Mouse (Mus musculus) hindbrain, embryonic 15.5 days (tissue): Measurements from ENCODE around the gene Taf3. TPM values are rescaled to one million over a fixed set of nuclear protein-coding genes. Genes with fewer than 3 reads are reported as not detected.

Source experiments
- ATAC-seq: fragments of 200-750 bp; cut with Nextera tagmentation; 2 replicates; pipeline ENCODE4 v1.8.0; 2017; ENCODE audit warnings: low read depth, moderate number of reproducible peaks, moderate TSS enrichment; ENCODE audit not compliant: low FRiP score
- H3K27ac ChIP-seq: fragments of 300-500 bp; sonication (generic); replicated peaks from 2 replicates; pipeline ENCODE4 v1.5.1; 2015; ENCODE audit warnings: mild to moderate bottlenecking, inconsistent platforms
- H3K27me3 ChIP-seq: fragments of 300-500 bp; sonication (generic); 2 replicates; pipeline ENCODE4 v1.6.1; 2015; ENCODE audit warnings: control low read depth, inconsistent platforms
- H3K36me3 ChIP-seq: fragments of 300-500 bp; sonication (generic); 2 replicates; pipeline ENCODE4 v1.6.1; 2015; ENCODE audit warnings: control low read depth, inconsistent platforms
- H3K4me1 ChIP-seq: fragments of 300-500 bp; sonication (generic); replicated peaks from 2 replicates; pipeline ENCODE4 v1.6.1; 2015; ENCODE audit warnings: control low read depth, inconsistent platforms
- H3K4me2 ChIP-seq: fragments of 300-500 bp; sonication (generic); 2 replicates; pipeline ENCODE4 v1.6.1; 2015; ENCODE audit warnings: moderate library complexity, mild to moderate bottlenecking, inconsistent platforms
- H3K4me3 ChIP-seq: fragments of 300-500 bp; sonication (generic); 2 replicates; pipeline ENCODE4 v1.5.1; 2015; ENCODE audit warnings: mild to moderate bottlenecking, inconsistent platforms
- H3K9ac ChIP-seq: fragments of 300-500 bp; sonication (generic); 2 replicates; pipeline ENCODE4 v1.6.1; 2015; ENCODE audit warnings: inconsistent platforms
- H3K9me3 ChIP-seq: fragments of 300-500 bp; sonication (generic); 2 replicates; pipeline ENCODE4 v1.6.1; 2016; ENCODE audit warnings: control low read depth, inconsistent platforms
- WGBS: fragments of 180-500 bp; shearing (Covaris S2); methylation state at CpG from one replicate; pipeline ENCODE4 v1.1.7; 2015; 5-methylcytosine and 5-hydroxymethylcytosine counted together
- polyA plus RNA-seq: library from polyadenylated mRNA; unstranded; fragments of >200 nt; fragmentation: Nextera tagmentation; extraction: Ambion mirVana; gene quantifications from 2 replicates; pipeline ENCODE4 v1.2.1, GENCODE M21; 2015

The Taf3 gene
- polyA plus RNA-seq, 1 experiment from 2014 or later, result 13.3 TPM

GRCm38 (mm10) chr2:10008593-10008992, 39.8 kb downstream of the Taf3 start:
- H3K27me3 ChIP-seq, result no peaks in the 10 kb centered on the region
- H3K27ac ChIP-seq, result no peak overlapping the region
- H3K4me3 ChIP-seq, result no peak overlapping the region
- no peak overlapping the region for H3K9ac ChIP-seq
- H3K36me3 ChIP-seq, result no peaks in the 10 kb centered on the region
- no peak overlapping the region for H3K4me2 ChIP-seq
- peaks cover 5% of the 10 kb centered on the region; the same call in 1 of the 2 replicates for H3K4me1 ChIP-seq
- H3K9me3 ChIP-seq, result no peaks in the 10 kb centered on the region
- no peak for ATAC-seq
- WGBS, result 87% methylated on average over 4 of the region's 4 CpGs

- WGBS, result 73% methylated on average over 8 of the region's 8 CpGs
- H3K4me3 ChIP-seq, result no peak overlapping the region
- ATAC-seq, result no peak
- no peaks in the 10 kb centered on the region for H3K36me3 ChIP-seq
- peaks cover 4% of the 10 kb centered on the region; the same call in 1 of the 2 replicates for H3K4me1 ChIP-seq
- H3K9ac ChIP-seq, result no peak overlapping the region
- H3K27me3 ChIP-seq, result no peaks in the 10 kb centered on the region
- no peaks in the 10 kb centered on the region for H3K9me3 ChIP-seq
- no peak overlapping the region for H3K27ac ChIP-seq
- no peak overlapping the region for H3K4me2 ChIP-seq
Measured at GRCm38 (mm10) chr2:10004960-10005621, 43.3 kb downstream of the Taf3 start.

DNA sequence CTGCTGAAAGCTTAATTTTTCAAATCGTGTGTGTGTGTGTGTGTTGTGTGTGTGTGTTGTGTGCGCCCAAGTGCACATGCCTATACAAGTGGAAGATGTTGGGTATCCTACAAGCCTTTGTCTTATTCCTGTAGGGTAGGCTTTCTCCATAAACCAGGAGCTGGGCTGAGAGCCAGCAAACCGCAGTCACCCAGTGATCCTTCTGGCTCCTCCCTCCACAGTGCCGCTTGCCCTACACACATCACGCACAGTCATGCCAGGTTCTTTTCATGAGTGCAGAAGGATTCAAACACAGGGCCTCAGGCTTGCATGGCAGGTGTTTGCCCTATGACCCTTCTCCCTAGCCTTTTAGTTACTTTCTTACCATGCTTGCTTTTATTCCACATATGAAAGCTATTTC, 45.0 kb downstream of the Taf3 start:
- 75% methylated on average over 5 of the region's 5 CpGs for WGBS

GRCm38 (mm10) chr2:10001591-10001990, 46.8 kb downstream of the Taf3 start:
- H3K9me3 ChIP-seq, result no peaks in the 10 kb centered on the region
- no peak overlapping the region for H3K9ac ChIP-seq
- H3K27me3 ChIP-seq, result no peaks in the 10 kb centered on the region
- no peak overlapping the region for H3K4me2 ChIP-seq
- H3K4me3 ChIP-seq, result no peak overlapping the region
- ATAC-seq, result no peak
- H3K4me1 ChIP-seq, result no peaks in the 10 kb centered on the region
- H3K27ac ChIP-seq, result no peak overlapping the region
- WGBS, result 82% methylated on average over 2 of the region's 2 CpGs
- H3K36me3 ChIP-seq, result no peaks in the 10 kb centered on the region

More for the DNA sequence above, 45.0 kb downstream of the Taf3 start:
- Histone ChIP-seq H3K4me1 (no peaks in the 10 kb centered on the region), H3K27me3 (no peaks in the 10 kb centered on the region), H3K27ac (no peak overlapping the region), H3K9ac (no peak overlapping the region), H3K4me3 (no peak overlapping the region), H3K36me3 (no peaks in the 10 kb centered on the region), H3K4me2 (no peak overlapping the region), H3K9me3 (no peaks in the 10 kb centered on the region)
- ATAC-seq, result peak; percentile 54; the same call in 1 of the 2 replicates

GRCm38 (mm10) chr2:9997535-9997934, 50.9 kb downstream of the Taf3 start:
- ATAC-seq, result no peak
- WGBS, result 81% methylated on average over 7 of the region's 7 CpGs
- no peaks in the 10 kb centered on the region for H3K36me3 ChIP-seq
- no peak overlapping the region for H3K9ac ChIP-seq
- H3K4me2 ChIP-seq, result no peak overlapping the region
- H3K4me1 ChIP-seq, result no peaks in the 10 kb centered on the region
- no peaks in the 10 kb centered on the region for H3K27me3 ChIP-seq
- no peaks in the 10 kb centered on the region for H3K9me3 ChIP-seq
- no peak overlapping the region for H3K27ac ChIP-seq
- H3K4me3 ChIP-seq, result no peak overlapping the region

DNA sequence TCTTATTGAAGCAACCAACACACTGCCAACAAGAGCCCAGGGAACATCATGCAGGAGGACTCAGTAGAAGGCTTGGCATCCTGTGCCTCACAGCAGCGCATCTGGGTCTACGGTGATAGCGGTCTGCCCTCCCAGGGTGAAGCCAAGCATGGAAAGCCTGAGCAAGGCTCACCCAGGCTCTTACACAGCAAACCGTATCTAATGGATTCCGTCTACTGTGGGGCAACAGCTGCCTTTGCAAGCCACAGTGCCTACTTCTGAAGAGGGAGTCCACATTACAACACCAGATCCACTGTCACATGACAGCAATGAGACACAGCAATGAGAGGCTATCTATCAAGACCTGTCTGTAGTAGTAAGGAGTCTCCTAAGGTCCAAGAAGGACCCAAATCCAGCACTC, 52.3 kb downstream of the Taf3 start:
- Histone ChIP-seq H3K27ac (no peak overlapping the region), H3K9ac (no peak overlapping the region), H3K36me3 (no peaks in the 10 kb centered on the region), H3K9me3 (no peaks in the 10 kb centered on the region), H3K4me2 (no peak overlapping the region), H3K27me3 (no peaks in the 10 kb centered on the region), H3K4me1 (no peaks in the 10 kb centered on the region), H3K4me3 (no peak overlapping the region)
- no peak for ATAC-seq
- 75% methylated on average over 5 of the region's 5 CpGs for WGBS

- WGBS, result 50% methylated on average over 4 of the region's 4 CpGs
- no peak overlapping the region for H3K4me2 ChIP-seq
- no peaks in the 10 kb centered on the region for H3K36me3 ChIP-seq
- H3K27me3 ChIP-seq, result no peaks in the 10 kb centered on the region
- no peak overlapping the region for H3K9ac ChIP-seq
- no peak for ATAC-seq
- H3K27ac ChIP-seq, result no peak overlapping the region
- H3K4me3 ChIP-seq, result no peak overlapping the region
- H3K9me3 ChIP-seq, result no peaks in the 10 kb centered on the region
- H3K4me1 ChIP-seq, result peaks cover 6% of the 10 kb centered on the region; the same call in 1 of the 2 replicates
Measured at GRCm38 (mm10) chr2:9990690-9991229, 57.6 kb downstream of the Taf3 start.

GRCm38 (mm10) chr2:9989649-9990547, 58.5 kb downstream of the Taf3 start:
- H3K4me3 ChIP-seq, result no peak overlapping the region
- H3K27ac ChIP-seq, result no peak overlapping the region
- no peak overlapping the region for H3K9ac ChIP-seq
- no peaks in the 10 kb centered on the region for H3K27me3 ChIP-seq
- 67% methylated on average over 17 of the region's 17 CpGs for WGBS
- no peaks in the 10 kb centered on the region for H3K36me3 ChIP-seq
- no peak overlapping the region for H3K4me2 ChIP-seq
- H3K4me1 ChIP-seq, result peaks cover 6% of the 10 kb centered on the region; the same call in 1 of the 2 replicates
- H3K9me3 ChIP-seq, result no peaks in the 10 kb centered on the region
- no peak for ATAC-seq

- 91% methylated on average over 4 of the region's 4 CpGs for WGBS
- Histone ChIP-seq H3K9me3 (no peaks in the 10 kb centered on the region), H3K4me2 (no peak overlapping the region), H3K36me3 (no peaks in the 10 kb centered on the region), H3K9ac (no peak overlapping the region), H3K4me3 (no peak overlapping the region), H3K27me3 (no peaks in the 10 kb centered on the region), H3K27ac (no peak overlapping the region), H3K4me1 (peaks cover 6% of the 10 kb centered on the region; the same call in 1 of the 2 replicates)
- no peak for ATAC-seq
Measured at GRCm38 (mm10) chr2:9988290-9988689, 60.1 kb downstream of the Taf3 start.

DNA sequence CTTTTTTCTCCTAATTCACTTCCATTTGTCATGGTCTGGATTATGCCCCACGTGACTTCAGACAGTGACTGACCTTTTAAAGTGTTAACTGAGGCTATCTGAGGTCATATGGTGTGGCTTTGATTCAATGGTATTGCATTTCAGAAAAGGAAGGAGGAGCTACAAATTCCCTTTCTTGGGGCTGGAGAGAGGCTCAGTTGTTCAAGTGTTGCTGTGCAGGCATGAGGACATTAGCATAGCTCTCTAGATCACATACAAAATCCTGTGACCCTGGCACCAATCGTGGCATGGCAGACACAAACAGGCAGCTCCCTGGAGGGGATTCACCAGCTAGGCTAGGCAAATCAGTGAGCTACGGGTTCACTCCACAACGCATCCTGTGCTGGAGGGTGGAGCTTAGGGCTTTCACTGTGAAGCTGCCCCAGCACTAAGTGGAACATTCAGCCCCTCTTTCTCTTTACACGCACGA, 62.4 kb downstream of the Taf3 start:
- WGBS, result 4% methylated on average over 6 of the region's 6 CpGs
- H3K4me3 ChIP-seq, result no peak overlapping the region
- H3K9ac ChIP-seq, result no peak overlapping the region
- H3K27ac ChIP-seq, result no peak overlapping the region
- no peak for ATAC-seq
- H3K27me3 ChIP-seq, result no peaks in the 10 kb centered on the region
- peak overlapping the region; percentile 13; the same call in 1 of the 2 replicates for H3K4me2 ChIP-seq
- H3K36me3 ChIP-seq, result no peaks in the 10 kb centered on the region
- H3K4me1 ChIP-seq, result peaks cover 12% of the 10 kb centered on the region; the same call in 1 of the 2 replicates
- H3K9me3 ChIP-seq, result no peaks in the 10 kb centered on the region

DNA sequence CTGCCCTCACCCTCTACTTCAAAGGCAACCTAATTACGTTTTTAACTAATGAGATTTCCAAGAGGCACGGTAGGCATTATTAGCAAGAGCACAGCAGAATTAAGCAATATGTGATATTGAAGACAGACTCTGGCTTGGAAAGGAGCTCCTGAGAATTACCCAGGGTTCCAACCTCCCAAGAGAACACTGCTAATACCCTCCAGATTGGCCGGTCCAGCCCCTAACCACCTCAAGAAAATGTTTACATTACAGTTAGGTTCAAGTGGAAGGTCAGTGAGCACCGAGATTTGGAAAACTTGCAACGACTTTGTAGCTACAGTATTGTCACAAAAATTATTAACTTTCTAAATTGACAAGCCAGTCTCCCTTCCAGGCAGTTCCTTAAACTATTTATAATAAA, 66.0 kb downstream of the Taf3 start:
- no peak for ATAC-seq
- Histone ChIP-seq H3K4me3 (no peak overlapping the region), H3K27ac (no peak overlapping the region), H3K4me1 (peaks cover 12% of the 10 kb centered on the region; the same call in 1 of the 2 replicates), H3K27me3 (no peaks in the 10 kb centered on the region), H3K4me2 (no peak overlapping the region), H3K36me3 (no peaks in the 10 kb centered on the region), H3K9ac (no peak overlapping the region), H3K9me3 (no peaks in the 10 kb centered on the region)
- WGBS, result 48% methylated on average over 5 of the region's 5 CpGs

DNA sequence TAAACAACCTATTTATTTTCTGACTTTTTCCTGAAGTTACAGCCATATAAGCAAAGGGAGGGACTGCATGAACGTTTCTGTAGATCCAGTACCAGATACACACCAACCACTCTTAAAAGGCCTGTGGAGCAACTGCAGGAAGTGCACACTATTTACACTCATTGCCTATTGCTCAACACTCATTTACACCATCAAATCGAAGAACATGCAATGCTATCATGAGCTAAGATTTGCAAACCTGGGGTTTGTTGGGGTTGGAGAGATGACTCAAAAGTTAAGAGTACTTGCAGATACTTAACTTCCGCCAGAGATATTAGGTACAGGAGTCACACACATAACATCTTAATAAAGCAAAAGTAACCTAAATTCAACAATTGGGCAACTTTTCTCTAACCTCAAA, 76.5 kb downstream of the Taf3 start:
- Histone ChIP-seq H3K4me1 (no peaks in the 10 kb centered on the region), H3K9me3 (no peaks in the 10 kb centered on the region), H3K4me2 (no peak overlapping the region), H3K27me3 (no peaks in the 10 kb centered on the region), H3K27ac (no peak overlapping the region), H3K36me3 (no peaks in the 10 kb centered on the region), H3K4me3 (no peak overlapping the region), H3K9ac (no peak overlapping the region)
- 89% methylated on average over 3 of the region's 3 CpGs for WGBS
- ATAC-seq, result no peak
